Comparison of ENCODE assay signal across 14 mouse cellular contexts in genomic region chr2:178154129-178154528, GRCm38 (mm10). TPM values are rescaled to one million over a fixed set of nuclear protein-coding genes. Genes with fewer than 3 reads are reported as not detected.
A peak's percentile ranks its signal among the peaks of the same experiment; 100 is the strongest.
DNase-seq lines count a peak whose midpoint lies in the region; ATAC-seq and TF ChIP-seq lines count a peak whose summit lies in the region.
"Had no signal": no experiment of that assay in that cellular context is flagged by ENCODE, and none has a peak within 500 bp of the region (broad histone marks: within the 10 kb centered on the region; RNA-seq: fewer than 3 reads in every experiment).

No protein-coding gene starts in this region.

- 0 out of 2 replicates have a peak overlapping the region, but pooled peaks have one; percentile 10 for H3K9ac ChIP-seq in heart, embryonic 13.5 days
- H3K9ac ChIP-seq in hindbrain, embryonic 11.5 days (ENCODE audit: low read depth, low read length), result no peak overlapping the region
- no peak overlapping the region for H3K9ac ChIP-seq in midbrain, embryonic 16.5 days (ENCODE audit: low read depth, low read length)
- H3K9ac ChIP-seq: embryonic facial prominence, embryonic 13.5 days; lung, embryonic 14.5 days; stomach, embryonic 15.5 days had no signal

- H3K4me2 ChIP-seq in heart, embryonic 13.5 days, result no peak overlapping the region
- H3K4me2 ChIP-seq in hindbrain, embryonic 11.5 days (replicated peaks; ENCODE audit: low read depth, low read length), result no peak overlapping the region
- no peak overlapping the region for H3K4me2 ChIP-seq in midbrain, embryonic 16.5 days (ENCODE audit: low read length)
- H3K4me2 ChIP-seq: embryonic facial prominence, embryonic 13.5 days; lung, embryonic 14.5 days; stomach, embryonic 15.5 days had no signal

- no peak for DNase-seq in heart, postnatal 10 days
- peak; percentile 47 for DNase-seq in brain, embryonic 14.5 days (ENCODE audit: low read depth)
- no peak for DNase-seq in hindbrain, embryonic 11.5 days (ENCODE audit: low spot score)
- no peak for DNase-seq in kidney, adult 9 months
- DNase-seq in kidney, adult 11 months, result no peak
- DNase-seq: B cell, adult 2 months; kidney, postnatal 25 days; lung, embryonic 14.5 days had no signal

- ATAC-seq in heart, embryonic 13.5 days (ENCODE audit: extremely low read depth, insufficient number of reproducible peaks, low FRiP score, low TSS enrichment), result no peak
- no peak for ATAC-seq in hindbrain, embryonic 11.5 days (ENCODE audit: low FRiP score)
- ATAC-seq in midbrain, embryonic 16.5 days, result 0 out of 2 replicates have a peak, but pooled peaks have one; percentile 25

- H3K27me3 ChIP-seq in heart, embryonic 13.5 days (replicated peaks), result peaks cover 55% of the 10 kb centered on the region
- H3K27me3 ChIP-seq in hindbrain, embryonic 11.5 days (ENCODE audit: control insufficient read depth, insufficient read depth, low read length), result no peaks in the 10 kb centered on the region
- H3K27me3 ChIP-seq in midbrain, embryonic 16.5 days (ENCODE audit: control insufficient read depth, insufficient read depth, low read depth, low read length), result no peaks in the 10 kb centered on the region
- H3K27me3 ChIP-seq: embryonic facial prominence, embryonic 13.5 days; stomach, embryonic 15.5 days had no signal

- H3K4me1 ChIP-seq in heart, embryonic 13.5 days, result peaks cover 26% of the 10 kb centered on the region
- no peaks in the 10 kb centered on the region for H3K4me1 ChIP-seq in hindbrain, embryonic 11.5 days (replicated peaks; ENCODE audit: control insufficient read depth, insufficient read depth, low read length)
- H3K4me1 ChIP-seq in midbrain, embryonic 16.5 days (ENCODE audit: control insufficient read depth, insufficient read depth, low read length), result peaks cover 22% of the 10 kb centered on the region
- H3K4me1 ChIP-seq: stomach, embryonic 15.5 days had no signal

- 57% methylated on average over 5 of the region's 5 CpGs for WGBS in heart, embryonic 13.5 days
- WGBS in hindbrain, embryonic 11.5 days, result 51% methylated on average over 5 of the region's 5 CpGs
- WGBS in midbrain, embryonic 16.5 days, result 26% methylated on average over 5 of the region's 5 CpGs

- H3K36me3 ChIP-seq in heart, embryonic 13.5 days, result no peaks in the 10 kb centered on the region
- H3K36me3 ChIP-seq in hindbrain, embryonic 11.5 days (ENCODE audit: control insufficient read depth, insufficient read depth, low read length), result no peaks in the 10 kb centered on the region
- peaks cover 2% of the 10 kb centered on the region; the same call in 1 of the 2 replicates for H3K36me3 ChIP-seq in midbrain, embryonic 16.5 days (ENCODE audit: control insufficient read depth, insufficient read depth, low read length)
- H3K36me3 ChIP-seq: embryonic facial prominence, embryonic 13.5 days; stomach, embryonic 15.5 days had no signal

- H3K9me3 ChIP-seq in heart, embryonic 13.5 days, result no peaks in the 10 kb centered on the region
- no peaks in the 10 kb centered on the region for H3K9me3 ChIP-seq in hindbrain, embryonic 11.5 days (ENCODE audit: control insufficient read depth, low read length)
- H3K9me3 ChIP-seq in midbrain, embryonic 16.5 days (replicated peaks; ENCODE audit: control insufficient read depth, low read length, poor library complexity, severe bottlenecking), result no peaks in the 10 kb centered on the region
- H3K9me3 ChIP-seq: embryonic facial prominence, embryonic 13.5 days; stomach, embryonic 15.5 days had no signal

- H3K27ac ChIP-seq in heart, embryonic 13.5 days (replicated peaks), result no peak overlapping the region
- 0 out of 2 replicates have a peak overlapping the region, but pooled peaks have one; percentile 0 for H3K27ac ChIP-seq in hindbrain, embryonic 11.5 days (ENCODE audit: low read depth, low read length)
- H3K27ac ChIP-seq in midbrain, embryonic 16.5 days (ENCODE audit: low read length), result peak overlapping the region; percentile 76
- H3K27ac ChIP-seq: embryonic facial prominence, embryonic 13.5 days; stomach, embryonic 15.5 days had no signal

- intact Hi-C loops in heart, postnatal 10 days (cut with DNase I), result no loop called here

- TF ChIP-seq POLR2A in brain, embryonic 14.5 days (IDR thresholded peaks at IDR 0.05; ENCODE audit: borderline replicate concordance, extremely low read depth, insufficient read depth, insufficient read length, poor library complexity, severe bottlenecking), result no peak

- TF ChIP-seq CTCF in brain, embryonic 14.5 days (IDR thresholded peaks at IDR 0.05; ENCODE audit: borderline replicate concordance, extremely low read depth, insufficient read depth, insufficient read length), result no peak

- no peak overlapping the region for H3K4me3 ChIP-seq in heart, embryonic 13.5 days
- no peak overlapping the region for H3K4me3 ChIP-seq in hindbrain, embryonic 11.5 days (ENCODE audit: low read depth, low read length)
- H3K4me3 ChIP-seq in midbrain, embryonic 16.5 days (ENCODE audit: low read depth, low read length), result no peak overlapping the region
- H3K4me3 ChIP-seq: embryonic facial prominence, embryonic 13.5 days; stomach, embryonic 15.5 days had no signal

RNA-seq across cellular contexts. Expression of gene Phactr3, which starts 35.4 kb away (rescaled TPM):
- 6.3 and 6.8 TPM in 2 replicates for polyA plus RNA-seq in heart, embryonic 13.5 days (2015; fragmentation: Nextera tagmentation; extraction: Ambion mirVana)
- 1 to 10 TPM; 1.9 TPM for total RNA-seq in heart, postnatal 10 days (2021)
- 57.7 and 64.7 TPM in 2 replicates for polyA plus RNA-seq in brain, embryonic 14.5 days (2012; rRNA removed)
- 11.9 and 14.5 TPM in 2 replicates for polyA plus RNA-seq in hindbrain, embryonic 11.5 days (2014; fragmentation: Nextera tagmentation; extraction: Ambion mirVana)
- 83.1 and 86.1 TPM in 2 replicates for polyA plus RNA-seq in midbrain, embryonic 16.5 days (2015; fragmentation: Nextera tagmentation; extraction: Ambion mirVana)
- total RNA-seq: granulocyte monocyte progenitor cell, adult 5-6 weeks; liver, adult 2 months had no signal
- polyA plus RNA-seq: liver, adult 2 months had no signal
